Mouse (Mus musculus) embryo, embryonic 10 days (tissue): ENCODE data around the gene Gm14085.

ENCODE experiments used
- DNase-seq: peaks from one replicate; pipeline ENCODE4 v3.0.0-alpha.2; 2015; ENCODE audit warnings: low spot score

Gm14085 gene

DNA sequence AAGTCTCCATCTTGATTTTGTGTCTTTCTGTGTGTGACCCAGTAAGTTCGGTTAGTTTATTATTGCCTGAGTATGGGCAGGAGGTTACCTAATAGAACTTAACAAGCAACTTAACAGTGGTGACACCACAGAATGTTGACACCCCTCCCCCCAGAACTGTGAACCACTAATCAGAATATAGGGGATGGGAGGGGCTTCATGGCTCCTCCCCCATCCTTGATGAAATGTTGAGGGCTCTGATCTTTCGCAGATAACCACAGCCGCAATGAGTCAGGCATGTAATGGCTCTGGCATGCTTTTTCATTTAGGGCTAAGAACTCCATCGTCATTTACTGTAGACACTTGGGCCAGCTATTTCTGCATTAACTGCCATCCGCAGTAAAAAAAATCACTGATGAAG, 76.5 kb downstream of the Gm14085 start:
- DNase-seq: no peak

DNA sequence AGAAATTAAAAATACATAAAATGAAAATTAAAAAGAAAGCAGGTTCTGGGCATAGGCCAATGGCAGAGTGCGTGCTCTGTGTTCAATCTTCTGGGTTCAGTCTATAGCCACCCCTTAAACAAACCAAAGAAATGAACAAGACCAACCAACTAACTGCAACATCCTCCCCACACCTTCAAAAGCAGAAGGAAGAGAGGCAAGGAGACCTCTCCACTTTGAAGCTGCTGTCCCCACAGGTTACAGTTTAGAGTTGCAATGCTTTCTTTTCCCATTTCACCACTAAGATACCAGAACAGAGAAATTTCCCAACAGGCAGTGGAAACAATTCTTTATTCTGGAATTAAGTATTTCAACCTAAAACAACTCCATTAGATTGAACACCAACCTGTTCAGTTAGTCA, 77.5 kb downstream of the Gm14085 start:
- DNase-seq: no peak

DNA sequence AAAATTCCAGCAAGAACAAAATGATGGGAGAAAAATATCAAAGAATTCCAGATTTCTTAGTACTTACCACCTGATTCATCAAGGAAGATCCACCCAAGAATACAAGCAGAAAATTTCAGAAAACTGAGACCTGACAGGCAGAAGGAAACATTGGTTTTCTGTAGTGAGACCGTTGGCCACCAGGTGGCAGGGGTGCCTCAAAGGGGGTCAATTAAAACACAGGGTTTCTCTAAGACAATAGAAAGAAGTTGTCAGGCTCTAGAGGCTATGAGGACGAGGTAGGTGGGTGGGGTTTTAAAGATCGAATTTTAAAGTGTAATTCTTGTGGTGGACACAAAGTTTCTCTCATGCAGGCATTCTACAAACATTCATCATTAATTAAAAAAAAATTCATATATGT, 84.7 kb downstream of the Gm14085 start:
- peak; percentile 61 for DNase-seq

DNA sequence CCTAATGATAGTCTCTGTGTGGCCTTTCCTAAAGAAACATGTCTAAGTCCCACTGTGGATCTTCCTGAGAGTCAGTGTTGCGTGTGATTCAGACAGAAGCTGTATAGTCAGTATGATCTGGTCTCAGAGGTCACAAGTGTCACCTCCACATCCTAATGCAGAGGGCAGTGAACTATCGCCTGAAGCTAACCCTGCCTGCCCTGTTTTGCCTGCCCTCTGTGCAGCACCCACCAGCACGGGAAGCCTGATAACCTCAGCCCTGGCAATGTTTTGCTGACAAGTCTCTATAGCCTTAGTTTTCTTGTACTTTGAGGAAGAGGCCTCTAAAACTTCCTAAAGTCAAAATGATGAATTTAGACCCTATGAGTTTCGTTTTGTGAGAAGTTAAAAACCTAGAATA, 85.7 kb downstream of the Gm14085 start:
- DNase-seq: no peak

DNA sequence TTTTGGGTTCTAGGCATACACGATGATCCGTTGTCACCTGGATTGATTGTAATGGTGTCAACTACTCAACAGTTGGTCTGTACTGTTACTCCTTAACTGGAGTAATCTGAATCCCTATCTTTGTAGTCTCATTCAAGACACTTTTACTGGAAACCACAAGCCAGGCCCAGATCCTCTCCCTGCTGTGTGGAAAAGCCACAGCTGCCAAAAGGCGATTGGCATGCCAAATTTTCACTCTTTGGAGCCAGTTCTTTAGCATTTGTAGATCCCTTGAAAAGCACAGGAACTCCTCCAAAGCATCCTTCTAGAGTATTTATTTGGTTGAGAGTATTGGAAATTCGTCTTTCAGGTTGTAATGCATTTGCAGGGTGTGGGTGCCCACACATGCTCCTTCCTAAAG, 86.6 kb downstream of the Gm14085 start:
- no peak for DNase-seq

GRCm38 (mm10) chr2:122572438-122572837, 87.7 kb downstream of the Gm14085 start:
- no peak for DNase-seq

DNA sequence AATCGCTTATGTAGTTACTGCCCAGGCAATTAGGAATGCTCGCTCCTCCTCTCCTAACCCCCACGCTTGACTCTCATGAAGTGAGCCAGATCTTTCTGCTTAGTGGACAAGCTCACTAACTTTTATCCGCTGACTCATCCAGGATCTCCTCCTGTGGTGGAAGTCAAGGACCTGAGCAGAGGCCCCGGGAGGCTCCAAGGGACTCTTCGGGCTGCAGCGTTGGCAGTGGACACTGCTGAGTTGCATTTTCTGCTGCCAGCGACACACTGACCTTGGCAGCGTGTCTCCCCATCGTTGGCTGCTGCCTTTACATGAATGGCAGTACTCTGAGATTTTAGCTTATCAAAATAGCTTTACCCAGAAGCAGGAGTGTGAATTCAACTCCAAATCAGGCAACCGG, 90.7 kb downstream of the Gm14085 start:
- DNase-seq: no peak

- DNase-seq: no peak
Measured at GRCm38 (mm10) chr2:122576295-122576694, 91.6 kb downstream of the Gm14085 start.

DNA sequence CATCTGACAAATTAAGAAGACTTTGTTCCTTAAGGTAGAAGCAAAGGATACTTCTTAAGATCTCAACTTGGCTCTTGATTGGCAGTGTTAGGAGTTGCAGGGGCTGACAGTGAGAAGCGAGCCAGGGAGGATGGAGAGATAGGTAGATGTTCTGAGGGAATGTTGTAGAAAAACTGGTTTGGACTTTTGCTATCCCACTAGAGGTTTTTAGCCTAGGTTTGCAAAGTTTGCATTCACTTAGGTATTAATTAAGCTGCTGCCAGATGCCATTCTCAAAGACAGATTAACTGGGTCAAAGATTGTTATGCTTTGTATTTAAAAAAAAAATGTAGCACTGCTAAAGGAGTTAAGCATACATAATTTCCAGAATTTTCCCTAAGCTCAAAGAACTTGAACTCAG, 92.6 kb downstream of the Gm14085 start:
- DNase-seq: no peak
